Mouse (Mus musculus) hindbrain, embryonic 12.5 days (tissue): ENCODE data around the gene 1700024G13Rik. TPM values are rescaled to one million over a fixed set of nuclear protein-coding genes. Genes with fewer than 3 reads are reported as not detected.
"Not testable (repeated sequence)": the region's sequence is repeated elsewhere in the genome, so short reads cannot be mapped to it uniquely, and the experiment has no call there.

ENCODE experiments used
- ATAC-seq: fragments of 200-750 bp; cut with Nextera tagmentation; 2 replicates; pipeline ENCODE4 v1.8.0; 2017; ENCODE audit warnings: moderate TSS enrichment; ENCODE audit not compliant: low FRiP score
- H3K27ac ChIP-seq: fragments of 300-500 bp; sonication (generic); 2 replicates; pipeline ENCODE4 v1.5.1; 2016; ENCODE audit warnings: mild to moderate bottlenecking
- H3K27me3 ChIP-seq: fragments of 300-500 bp; sonication (generic); 2 replicates; pipeline ENCODE4 v1.6.1; 2016; ENCODE audit warnings: mild to moderate bottlenecking
- H3K36me3 ChIP-seq: fragments of 300-500 bp; sonication (generic); 2 replicates; pipeline ENCODE4 v1.6.1; 2016; ENCODE audit warnings: mild to moderate bottlenecking
- H3K4me1 ChIP-seq: fragments of 300-500 bp; sonication (generic); 2 replicates; pipeline ENCODE4 v1.6.1; 2016
- H3K4me2 ChIP-seq: fragments of 300-500 bp; sonication (generic); replicated peaks from 2 replicates; pipeline ENCODE4 v1.6.1; 2016; ENCODE audit warnings: mild to moderate bottlenecking
- H3K4me3 ChIP-seq: fragments of 300-500 bp; sonication (generic); 2 replicates; pipeline ENCODE4 v1.5.1; 2016; ENCODE audit warnings: mild to moderate bottlenecking
- H3K9ac ChIP-seq: fragments of 300-500 bp; sonication (generic); 2 replicates; pipeline ENCODE4 v1.6.1; 2016; ENCODE audit warnings: mild to moderate bottlenecking, moderate library complexity
- H3K9me3 ChIP-seq: fragments of 300-500 bp; sonication (generic); replicated peaks from 2 replicates; pipeline ENCODE4 v1.6.1; 2016; ENCODE audit warnings: mild to moderate bottlenecking
- WGBS: fragments of 180-500 bp; shearing (Covaris S2); methylation state at CpG from one replicate; pipeline ENCODE4 v1.1.7; 2016; 5-methylcytosine and 5-hydroxymethylcytosine counted together
- polyA plus RNA-seq: library from polyadenylated mRNA; unstranded; fragments of >200 nt; fragmentation: Nextera tagmentation; extraction: Ambion mirVana; gene quantifications from 2 replicates; pipeline ENCODE4 v1.2.1, GENCODE M21; 2016

The 1700024G13Rik gene
- polyA plus RNA-seq, 1 experiment from 2014 or later, result 0.94 TPM

GRCm38 (mm10) chr14:32372510-32372909, 15.7 kb downstream of the 1700024G13Rik start:
- 96% methylated on average over 2 of the region's 2 CpGs for WGBS
- Histone ChIP-seq H3K27me3 (no peaks in the 10 kb centered on the region), H3K4me1 (no peaks in the 10 kb centered on the region), H3K4me2 (no peak overlapping the region), H3K27ac (no peak overlapping the region), H3K4me3 (no peak overlapping the region), H3K9ac (no peak overlapping the region), H3K9me3 (no peaks in the 10 kb centered on the region), H3K36me3 (no peaks in the 10 kb centered on the region)
- ATAC-seq, result no peak

DNA sequence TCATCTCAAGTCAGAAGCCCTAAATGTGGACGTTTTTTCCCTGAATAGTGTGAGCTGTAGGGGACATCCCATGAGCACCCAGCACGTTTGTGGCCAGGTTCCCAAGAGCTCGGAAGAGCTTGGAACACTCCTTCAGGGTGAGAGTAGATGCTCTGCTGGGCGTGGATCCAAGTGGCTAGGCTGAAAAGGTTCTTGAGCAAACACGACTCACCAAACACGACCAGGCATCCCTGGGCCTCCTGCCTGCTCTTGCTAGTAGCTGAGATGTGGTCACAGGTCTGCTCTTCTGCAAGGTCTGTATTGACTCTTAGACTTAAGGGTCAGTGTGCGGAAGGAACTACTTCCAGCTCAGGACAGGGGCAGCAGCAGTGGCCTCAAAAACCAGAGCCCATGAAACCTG, 18.4 kb downstream of the 1700024G13Rik start:
- no peak for ATAC-seq
- Histone ChIP-seq H3K4me1 (no peaks in the 10 kb centered on the region), H3K9ac (no peak overlapping the region), H3K27me3 (no peaks in the 10 kb centered on the region), H3K4me2 (no peak overlapping the region), H3K4me3 (no peak overlapping the region), H3K9me3 (no peaks in the 10 kb centered on the region), H3K36me3 (no peaks in the 10 kb centered on the region), H3K27ac (no peak overlapping the region)
- WGBS, result 81% methylated on average over 7 of the region's 7 CpGs

DNA sequence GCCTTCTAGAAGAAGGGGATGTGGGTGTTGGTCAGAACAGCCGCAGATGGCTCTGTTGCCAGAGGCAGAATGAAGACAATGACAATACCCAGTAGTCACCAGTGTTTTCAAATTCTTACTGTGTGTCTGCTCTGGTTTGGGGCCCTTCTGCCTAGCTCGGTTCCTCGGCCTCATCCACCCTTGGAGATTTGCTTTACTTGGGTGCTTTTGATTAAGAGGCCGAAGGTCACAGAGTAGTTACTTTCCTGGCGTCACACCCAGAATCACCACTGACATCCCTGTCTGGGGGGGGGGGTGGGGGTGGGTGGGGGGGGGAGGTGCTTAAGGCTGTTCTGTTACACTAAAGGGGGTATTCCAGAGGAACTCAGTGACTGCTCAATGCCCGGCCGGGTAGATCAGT, 23.8 kb downstream of the 1700024G13Rik start:
- H3K9me3 ChIP-seq, result no peaks in the 10 kb centered on the region; the same call in 1 of the 2 replicates
- no peaks in the 10 kb centered on the region for H3K27me3 ChIP-seq
- no peak overlapping the region for H3K9ac ChIP-seq
- no peak overlapping the region for H3K27ac ChIP-seq
- ATAC-seq, result no peak
- 49% methylated on average over 7 of the region's 7 CpGs for WGBS
- no peak overlapping the region for H3K4me2 ChIP-seq
- H3K4me1 ChIP-seq, result no peaks in the 10 kb centered on the region
- no peak overlapping the region for H3K4me3 ChIP-seq
- no peaks in the 10 kb centered on the region for H3K36me3 ChIP-seq

DNA sequence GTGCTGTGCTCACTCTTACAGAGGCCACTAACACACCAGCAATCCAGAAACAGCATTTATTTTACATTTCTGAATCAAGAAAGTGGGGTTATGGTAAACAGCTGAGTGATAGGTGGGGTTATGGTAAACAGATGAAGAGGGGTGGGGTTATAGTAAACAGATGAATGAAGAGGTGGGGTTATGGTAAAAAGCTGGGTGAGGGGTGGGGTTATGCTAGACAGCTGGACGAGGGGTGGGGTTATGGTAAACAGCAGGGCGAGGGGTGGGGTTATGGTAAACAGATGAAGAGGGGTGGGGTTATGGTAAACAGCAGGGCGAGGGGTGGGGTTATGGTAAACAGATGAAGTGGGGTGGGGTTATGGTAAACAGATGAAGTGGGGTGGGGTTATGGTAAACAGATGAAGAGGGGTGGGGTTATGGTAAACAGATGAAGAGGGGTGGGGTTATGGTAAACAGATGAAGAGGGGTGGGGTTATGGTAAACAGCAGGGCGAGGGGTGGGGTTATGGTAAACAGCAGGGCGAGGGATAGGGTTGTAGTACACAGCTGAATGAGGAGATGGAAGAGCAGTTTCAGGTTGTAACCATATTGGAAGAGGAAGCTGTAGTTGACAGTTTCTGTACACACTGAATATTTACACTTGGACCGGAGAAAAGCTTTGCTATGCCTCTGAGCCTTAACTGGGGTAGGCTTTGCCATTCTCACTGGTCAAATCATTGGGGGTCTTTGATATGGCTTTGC, 36.8 kb downstream of the 1700024G13Rik start:
- not testable (repeated sequence) for H3K9me3 ChIP-seq, H3K4me2 ChIP-seq, H3K36me3 ChIP-seq, H3K4me3 ChIP-seq, ATAC-seq, H3K9ac ChIP-seq, H3K27me3 ChIP-seq, H3K27ac ChIP-seq, H3K4me1 ChIP-seq
- 29% methylated on average over 6 of the region's 6 CpGs for WGBS

DNA sequence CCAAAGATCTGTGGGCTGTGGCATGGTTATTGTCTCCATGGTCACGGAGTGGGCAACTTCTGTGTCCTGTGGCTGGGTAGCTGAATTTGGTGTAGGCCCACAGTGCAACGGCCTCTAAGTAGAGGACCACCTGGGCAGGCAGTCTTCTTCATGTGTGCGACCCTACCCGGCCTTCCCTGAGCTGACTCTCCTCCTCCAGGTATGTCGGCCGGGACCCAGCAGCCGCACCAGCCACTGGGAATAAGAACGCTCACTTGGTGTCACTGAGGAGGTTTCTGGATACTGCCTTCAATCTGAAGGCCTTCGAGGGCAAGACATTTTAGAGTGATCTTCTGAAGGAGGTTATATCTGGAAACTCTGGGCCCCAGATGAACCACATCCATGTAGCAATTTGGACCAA, 40.9 kb downstream of the 1700024G13Rik start:
- no peak for ATAC-seq
- Histone ChIP-seq H3K4me2 (no peak overlapping the region), H3K36me3 (peaks cover 26% of the 10 kb centered on the region; the same call in 1 of the 2 replicates), H3K9ac (no peak overlapping the region), H3K4me1 (no peaks in the 10 kb centered on the region), H3K27me3 (no peaks in the 10 kb centered on the region), H3K4me3 (no peak overlapping the region), H3K27ac (no peak overlapping the region), H3K9me3 (no peaks in the 10 kb centered on the region)
- WGBS, result 93% methylated on average over 9 of the region's 9 CpGs

GRCm38 (mm10) chr14:32344694-32345093, 43.5 kb downstream of the 1700024G13Rik start:
- Histone ChIP-seq H3K9me3 (no peaks in the 10 kb centered on the region), H3K4me2 (no peak overlapping the region), H3K27me3 (no peaks in the 10 kb centered on the region), H3K4me1 (no peaks in the 10 kb centered on the region), H3K9ac (no peak overlapping the region), H3K27ac (no peak overlapping the region), H3K4me3 (no peak overlapping the region), H3K36me3 (peaks cover 50% of the 10 kb centered on the region)
- WGBS, result 90% methylated on average over 9 of the region's 10 CpGs
- no peak for ATAC-seq

GRCm38 (mm10) chr14:32344176-32344575, 44.0 kb downstream of the 1700024G13Rik start:
- no peaks in the 10 kb centered on the region for H3K9me3 ChIP-seq
- no peak overlapping the region for H3K4me3 ChIP-seq
- H3K4me1 ChIP-seq, result no peaks in the 10 kb centered on the region
- H3K9ac ChIP-seq, result no peak overlapping the region
- WGBS, result 91% methylated on average over 7 of the region's 7 CpGs
- no peaks in the 10 kb centered on the region for H3K27me3 ChIP-seq
- H3K36me3 ChIP-seq, result peaks cover 52% of the 10 kb centered on the region
- H3K4me2 ChIP-seq, result no peak overlapping the region
- no peak overlapping the region for H3K27ac ChIP-seq
- no peak for ATAC-seq

DNA sequence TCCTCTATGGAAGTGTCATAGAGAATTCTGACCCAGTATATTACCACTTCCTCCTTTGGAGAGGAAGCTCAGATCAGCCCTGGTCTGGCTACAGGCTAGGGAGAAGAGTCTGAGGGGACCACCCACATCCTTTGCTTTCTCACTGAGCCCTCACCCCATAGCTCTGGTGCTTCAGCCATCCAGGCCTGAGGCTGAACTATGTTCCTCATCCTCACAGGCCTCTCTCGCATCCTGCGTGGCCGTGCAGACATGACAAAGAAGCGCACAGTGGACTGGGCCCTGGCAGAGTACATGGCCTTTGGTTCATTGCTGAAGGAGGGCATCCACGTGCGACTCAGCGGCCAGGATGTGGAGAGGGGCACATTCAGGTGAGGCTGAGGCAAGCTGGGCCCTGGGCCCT, 46.4 kb downstream of the 1700024G13Rik start:
- no peak overlapping the region for H3K27ac ChIP-seq
- H3K36me3 ChIP-seq, result peaks cover 70% of the 10 kb centered on the region

GRCm38 (mm10) chr14:32336547-32336946, 51.6 kb downstream of the 1700024G13Rik start:
- H3K36me3 ChIP-seq, result peaks cover 52% of the 10 kb centered on the region

More for the DNA sequence above, 46.4 kb downstream of the 1700024G13Rik start:
- H3K27me3 ChIP-seq, result no peaks in the 10 kb centered on the region
- no peak overlapping the region for H3K4me2 ChIP-seq
- H3K4me3 ChIP-seq, result no peak overlapping the region
- H3K9me3 ChIP-seq, result no peaks in the 10 kb centered on the region
- H3K9ac ChIP-seq, result no peak overlapping the region
- 91% methylated on average over 7 of the region's 7 CpGs for WGBS
- ATAC-seq, result no peak
- H3K4me1 ChIP-seq, result no peaks in the 10 kb centered on the region

DNA sequence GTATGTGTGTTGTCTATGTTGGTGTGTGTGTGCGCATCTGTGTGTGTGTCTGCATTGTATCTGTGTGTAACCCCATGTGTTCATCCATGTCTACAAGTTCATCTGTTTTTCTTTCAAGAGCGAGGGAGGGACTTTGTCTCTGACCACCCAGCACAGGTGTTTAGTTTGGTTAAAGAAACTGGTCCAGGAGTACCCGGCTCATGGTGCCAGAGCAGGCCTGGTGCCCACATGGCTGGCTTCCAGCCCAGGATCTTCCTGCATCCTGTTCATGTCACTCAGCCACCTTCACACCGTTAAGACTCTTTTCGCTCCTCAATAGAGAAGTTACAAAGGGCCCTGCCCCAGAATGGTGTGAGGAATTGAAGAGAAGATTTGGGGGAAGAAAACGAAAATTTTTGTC, 52.2 kb downstream of the 1700024G13Rik start:
- 82% methylated on average over 6 of the region's 6 CpGs for WGBS
- peaks cover 48% of the 10 kb centered on the region for H3K36me3 ChIP-seq
- no peak overlapping the region for H3K4me2 ChIP-seq
- H3K4me1 ChIP-seq, result peaks cover 5% of the 10 kb centered on the region; the same call in 1 of the 2 replicates
- H3K27ac ChIP-seq, result no peak overlapping the region
- H3K27me3 ChIP-seq, result no peaks in the 10 kb centered on the region
- no peaks in the 10 kb centered on the region for H3K9me3 ChIP-seq
- H3K9ac ChIP-seq, result no peak overlapping the region
- no peak for ATAC-seq
- H3K4me3 ChIP-seq, result no peak overlapping the region

More at GRCm38 (mm10) chr14:32336547-32336946, 51.6 kb downstream of the 1700024G13Rik start:
- no peaks in the 10 kb centered on the region for H3K27me3 ChIP-seq
- 89% methylated on average over 11 of the region's 11 CpGs for WGBS
- H3K9ac ChIP-seq, result no peak overlapping the region
- H3K4me3 ChIP-seq, result no peak overlapping the region
- H3K9me3 ChIP-seq, result no peaks in the 10 kb centered on the region
- no peak overlapping the region for H3K4me2 ChIP-seq
- peaks cover 5% of the 10 kb centered on the region; the same call in 1 of the 2 replicates for H3K4me1 ChIP-seq
- no peak for ATAC-seq
- no peak overlapping the region for H3K27ac ChIP-seq

DNA sequence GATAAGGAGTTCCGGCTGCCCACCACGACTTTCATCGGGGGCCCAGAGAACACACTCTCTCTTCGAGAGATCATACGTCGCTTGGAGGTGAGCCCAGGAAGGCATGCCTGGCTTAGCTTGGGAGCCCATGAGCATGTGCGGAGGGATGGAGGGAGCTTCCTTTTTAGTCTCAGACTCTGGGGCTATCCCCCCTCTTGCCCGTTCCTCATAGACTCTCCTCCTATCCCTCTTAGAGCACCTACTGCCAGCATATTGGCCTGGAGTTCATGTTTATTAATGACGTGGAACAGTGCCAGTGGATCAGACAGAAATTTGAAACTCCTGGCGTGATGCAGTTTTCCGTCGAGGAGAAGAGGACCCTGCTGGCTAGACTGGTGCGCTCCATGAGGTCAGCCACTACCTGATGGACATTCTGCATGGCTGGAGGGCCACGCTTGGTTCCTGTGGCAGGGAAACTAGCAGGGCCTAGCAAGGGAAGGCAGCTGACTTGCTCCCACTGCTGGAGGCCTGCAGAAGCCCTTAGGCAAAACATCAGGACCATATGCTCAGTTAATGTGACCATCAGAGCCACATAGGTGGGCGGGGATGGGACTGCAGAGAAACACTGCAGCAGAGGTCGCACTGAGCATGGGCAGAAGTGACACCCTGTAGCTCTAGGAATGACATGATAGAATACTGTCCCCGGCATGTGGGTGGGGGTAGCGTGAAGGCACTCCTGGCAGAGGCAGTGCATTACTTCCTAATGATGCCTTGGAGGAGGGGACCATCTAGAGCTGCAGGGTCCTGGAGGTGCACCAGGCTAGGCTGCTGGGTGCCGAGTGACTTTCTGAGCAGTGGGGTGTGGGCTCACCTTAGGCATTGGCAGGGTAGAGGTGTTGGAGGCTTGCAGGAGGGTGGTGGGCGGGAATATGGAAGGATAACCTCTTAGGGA, 55.4 kb downstream of the 1700024G13Rik start:
- WGBS, result 80% methylated on average over 20 of the region's 20 CpGs

GRCm38 (mm10) chr14:32327366-32327765, 60.8 kb downstream of the 1700024G13Rik start:
- no peaks in the 10 kb centered on the region for H3K27me3 ChIP-seq
- H3K4me2 ChIP-seq, result no peak overlapping the region
- H3K9ac ChIP-seq, result no peak overlapping the region
- H3K9me3 ChIP-seq, result no peaks in the 10 kb centered on the region
- no peak overlapping the region for H3K27ac ChIP-seq
- no peak for ATAC-seq
- peaks cover 8% of the 10 kb centered on the region for H3K4me1 ChIP-seq
- H3K4me3 ChIP-seq, result no peak overlapping the region
- WGBS, result 82% methylated on average over 9 of the region's 9 CpGs
- H3K36me3 ChIP-seq, result 0 out of 2 replicates have a peak, but pooled peaks cover 3% of the 10 kb centered on the region

More for the DNA sequence above, 55.4 kb downstream of the 1700024G13Rik start:
- H3K4me3 ChIP-seq, result no peak overlapping the region
- no peak overlapping the region for H3K4me2 ChIP-seq
- H3K36me3 ChIP-seq, result peaks cover 23% of the 10 kb centered on the region
- H3K9me3 ChIP-seq, result no peaks in the 10 kb centered on the region
- peaks cover 5% of the 10 kb centered on the region; the same call in 1 of the 2 replicates for H3K4me1 ChIP-seq
- H3K27me3 ChIP-seq, result no peaks in the 10 kb centered on the region
- no peak overlapping the region for H3K27ac ChIP-seq
- no peak for ATAC-seq
- no peak overlapping the region for H3K9ac ChIP-seq
